Mouse (Mus musculus) kidney, adult 2 months (tissue): ENCODE data around the gene Sh3bp4.

Experiments
- CTCF ChIP-seq: fragments of 200-500 bp; conservative IDR thresholded peaks from 2 replicates; pipeline ENCODE4 v1.5.1; 2011; ENCODE audit warnings: low read depth, mild to moderate bottlenecking, control low read depth, low read length, moderate library complexity, mixed read lengths; ENCODE audit not compliant: insufficient read depth, insufficient read length
- POLR2A ChIP-seq: fragments of 200-500 bp; IDR thresholded peaks from one replicate; pipeline ENCODE4 v1.6.1; 2011; ENCODE audit warnings: low read depth, low read length, control low read depth

DNA sequence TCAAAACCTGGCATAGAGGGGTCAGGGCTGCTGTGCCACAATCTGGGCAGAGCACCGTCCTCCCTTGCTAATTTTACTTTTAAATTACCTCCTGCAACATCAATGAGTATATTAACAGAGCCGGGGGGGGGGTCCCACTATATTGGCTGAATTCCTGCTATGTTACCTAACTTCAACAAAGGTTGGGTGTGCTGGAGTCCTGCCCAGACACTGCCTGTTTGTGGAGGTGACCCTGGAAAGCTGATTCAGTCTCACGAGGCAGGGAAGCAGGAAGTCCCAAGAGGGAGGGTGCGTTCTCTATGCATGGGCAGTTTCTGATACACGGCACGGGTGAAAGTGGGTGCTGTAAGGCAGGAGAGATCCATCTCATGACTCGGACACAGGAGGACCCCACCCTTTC is 82.4 kb downstream of the Sh3bp4 start:
- TF ChIP-seq CTCF (no peak), POLR2A (no peak)
